Mouse (Mus musculus): ENCODE data around the gene Plgrkt. TPM values are rescaled to one million over a fixed set of nuclear protein-coding genes. Genes with fewer than 3 reads are reported as not detected.

Gene Plgrkt
- polyA plus RNA-seq, 1 experiment from 2014 or later: 237 TPM

DNA sequence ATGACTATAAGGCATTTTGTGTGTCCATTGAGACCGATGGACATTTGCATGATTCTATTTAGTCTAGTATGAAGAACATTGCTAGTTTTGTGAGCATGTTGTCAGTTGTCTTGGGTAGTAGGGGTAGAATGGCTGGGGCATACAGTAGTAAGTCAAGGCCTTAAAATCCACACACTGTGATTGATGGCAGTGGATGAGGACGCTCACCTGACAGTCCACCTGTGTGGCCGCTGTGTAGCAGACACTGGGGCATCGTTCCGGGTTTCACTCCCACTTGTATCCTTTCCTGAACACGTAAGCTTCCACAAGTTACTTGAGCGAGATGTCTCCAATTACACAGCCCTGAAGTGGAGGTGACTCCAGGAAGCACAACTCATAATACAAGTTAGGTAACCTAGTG, 3.6 kb downstream of the Plgrkt start:
- H3K4me3 ChIP-seq (ENCODE audit: low read length): no peak overlapping the region
- no peaks in the 10 kb centered on the region for H3K27me3 ChIP-seq (replicated peaks; ENCODE audit: control insufficient read depth, insufficient read depth, low read length)
- 0 out of 2 replicates have a peak, but pooled peaks cover 4% of the 10 kb centered on the region for H3K36me3 ChIP-seq (ENCODE audit: control insufficient read depth, insufficient read depth, low read length)
- no peak overlapping the region for H3K27ac ChIP-seq (ENCODE audit: low read length)
- no peak for ATAC-seq
- H3K9ac ChIP-seq (ENCODE audit: low read depth, low read length): no peak overlapping the region
- H3K9me3 ChIP-seq (ENCODE audit: control insufficient read depth, low read length): no peaks in the 10 kb centered on the region
- no peak overlapping the region for H3K4me2 ChIP-seq (ENCODE audit: low read depth, low read length)
- 92% methylated on average over 7 of the region's 7 CpGs for WGBS
- peaks cover 12% of the 10 kb centered on the region; the same call in 1 of the 2 replicates for H3K4me1 ChIP-seq (ENCODE audit: control insufficient read depth, insufficient read depth, low read length)

DNA sequence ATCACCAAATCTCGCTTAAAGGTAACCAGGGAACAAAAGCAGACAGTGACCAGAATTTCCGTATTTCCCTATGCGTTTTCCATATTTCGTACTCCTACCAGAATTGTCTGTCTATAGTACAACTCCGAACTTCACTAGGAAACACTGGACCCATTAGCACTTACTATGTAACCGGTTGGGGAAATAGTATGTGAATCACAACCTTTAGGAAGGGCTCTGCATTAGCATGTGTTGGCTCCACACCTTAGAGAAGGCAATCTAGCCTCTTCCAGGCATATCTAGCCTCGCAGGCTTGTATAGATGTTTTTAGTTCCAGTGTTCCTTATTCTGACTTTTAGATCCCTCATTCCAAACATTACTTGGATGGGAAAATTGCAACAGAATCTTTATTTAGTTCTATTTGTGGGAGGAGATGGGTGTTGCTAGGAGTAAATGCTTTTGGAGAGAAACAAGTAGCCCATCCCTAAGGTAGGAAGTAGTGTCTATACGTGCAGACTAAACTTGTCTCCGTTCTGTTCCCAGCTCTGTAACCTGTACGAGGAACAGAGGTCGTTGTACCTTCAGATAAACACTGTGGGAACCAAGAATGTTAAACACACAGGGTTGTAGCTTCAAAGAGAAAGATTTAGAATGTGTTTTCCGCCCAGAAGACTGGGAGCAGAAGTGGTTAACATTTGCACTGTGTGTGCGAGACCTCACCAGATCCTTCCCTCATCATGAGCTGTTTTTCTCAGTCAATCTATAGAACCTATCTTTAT, 4.8 kb downstream of the Plgrkt start:
- peak; percentile 42 for ATAC-seq
- Histone ChIP-seq H3K4me2 (ENCODE audit: low read depth, low read length) (peak overlapping the region; percentile 73), H3K4me3 (ENCODE audit: low read length) (peak overlapping the region; percentile 74), H3K9ac (ENCODE audit: low read depth, low read length) (peak overlapping the region; percentile 85), H3K9me3 (ENCODE audit: control insufficient read depth, low read length) (no peaks in the 10 kb centered on the region), H3K27ac (ENCODE audit: low read length) (peak overlapping the region; percentile 38; the same call in 1 of the 2 replicates), H3K4me1 (ENCODE audit: control insufficient read depth, insufficient read depth, low read length) (peaks cover 12% of the 10 kb centered on the region; the same call in 1 of the 2 replicates), H3K36me3 (ENCODE audit: control insufficient read depth, insufficient read depth, low read length) (0 out of 2 replicates have a peak, but pooled peaks cover 6% of the 10 kb centered on the region), H3K27me3 (replicated peaks; ENCODE audit: control insufficient read depth, insufficient read depth, low read length) (no peaks in the 10 kb centered on the region)
- WGBS: 23% methylated on average over 13 of the region's 13 CpGs

DNA sequence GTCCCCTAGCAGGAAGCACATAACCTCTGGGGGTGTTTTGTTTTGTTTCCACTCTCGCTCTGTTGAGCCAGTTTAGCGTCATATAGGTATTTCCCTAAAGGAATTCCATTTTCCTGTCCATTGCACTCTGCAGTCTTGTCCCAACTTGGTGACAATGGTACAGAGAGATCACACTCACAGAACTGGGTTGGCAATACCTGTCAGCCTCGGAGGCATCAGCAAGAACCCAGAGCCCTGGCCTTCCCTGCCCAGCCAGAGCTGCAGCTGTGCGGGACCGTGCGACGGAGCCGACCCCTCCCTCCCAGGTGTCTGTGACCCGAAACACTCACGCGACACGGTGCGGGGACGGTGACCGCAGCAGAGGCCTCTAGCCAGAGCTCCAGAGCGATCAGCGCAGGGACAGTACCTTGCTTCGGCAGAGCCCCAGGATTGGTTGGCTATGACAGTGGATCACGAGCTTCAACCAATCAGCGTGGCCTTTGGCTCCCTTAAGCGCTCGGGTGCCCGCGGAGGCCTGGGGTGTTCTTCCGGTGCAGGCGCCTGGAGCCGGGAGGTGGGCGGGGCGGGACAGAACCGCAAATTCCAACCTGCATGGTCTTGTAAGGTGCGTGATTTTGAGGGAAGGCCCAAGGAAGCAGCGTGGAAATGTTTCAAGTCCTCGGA, 5.6 kb downstream of the Plgrkt start:
- Histone ChIP-seq H3K4me2 (ENCODE audit: low read depth, low read length) (peak overlapping the region; percentile 73), H3K4me3 (ENCODE audit: low read length) (peak overlapping the region; percentile 74), H3K27me3 (replicated peaks; ENCODE audit: control insufficient read depth, insufficient read depth, low read length) (no peaks in the 10 kb centered on the region), H3K9ac (ENCODE audit: low read depth, low read length) (peak overlapping the region; percentile 85), H3K9me3 (ENCODE audit: control insufficient read depth, low read length) (no peaks in the 10 kb centered on the region), H3K4me1 (ENCODE audit: control insufficient read depth, insufficient read depth, low read length) (peaks cover 10% of the 10 kb centered on the region; the same call in 1 of the 2 replicates), H3K36me3 (ENCODE audit: control insufficient read depth, insufficient read depth, low read length) (0 out of 2 replicates have a peak, but pooled peaks cover 6% of the 10 kb centered on the region), H3K27ac (ENCODE audit: low read length) (peak overlapping the region; percentile 65)
- WGBS: 2% methylated on average over 33 of the region's 33 CpGs
- ATAC-seq: peak; percentile 99

DNA sequence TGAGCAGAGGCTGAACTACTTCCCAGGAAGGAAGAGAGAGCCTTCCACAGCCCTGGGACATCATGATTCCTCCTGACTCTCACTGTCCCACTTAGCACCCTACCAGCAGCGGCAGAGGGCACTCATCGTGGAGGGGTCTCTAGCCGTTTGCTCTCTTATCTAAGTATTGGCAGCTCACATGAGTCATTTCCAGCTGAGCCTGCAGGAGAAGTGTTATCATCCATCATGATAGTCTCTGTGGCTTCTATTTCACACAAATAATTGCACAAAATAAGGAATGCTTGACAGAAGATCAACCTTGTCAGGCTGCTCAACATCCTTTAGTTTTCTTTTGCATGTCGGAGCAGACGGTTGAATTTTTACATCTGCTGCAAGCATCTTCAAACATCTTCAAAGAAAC, 6.9 kb downstream of the Plgrkt start:
- Histone ChIP-seq H3K4me2 (ENCODE audit: low read depth, low read length) (peak overlapping the region; percentile 73), H3K9ac (ENCODE audit: low read depth, low read length) (peak overlapping the region; percentile 24; the same call in 1 of the 2 replicates), H3K4me1 (ENCODE audit: control insufficient read depth, insufficient read depth, low read length) (peaks cover 8% of the 10 kb centered on the region; the same call in 1 of the 2 replicates), H3K27ac (ENCODE audit: low read length) (no peak overlapping the region), H3K27me3 (replicated peaks; ENCODE audit: control insufficient read depth, insufficient read depth, low read length) (no peaks in the 10 kb centered on the region), H3K4me3 (ENCODE audit: low read length) (peak overlapping the region; percentile 74), H3K36me3 (ENCODE audit: control insufficient read depth, insufficient read depth, low read length) (0 out of 2 replicates have a peak, but pooled peaks cover 6% of the 10 kb centered on the region), H3K9me3 (ENCODE audit: control insufficient read depth, low read length) (no peaks in the 10 kb centered on the region)
- no peak for ATAC-seq
- 69% methylated on average over 5 of the region's 5 CpGs for WGBS

DNA sequence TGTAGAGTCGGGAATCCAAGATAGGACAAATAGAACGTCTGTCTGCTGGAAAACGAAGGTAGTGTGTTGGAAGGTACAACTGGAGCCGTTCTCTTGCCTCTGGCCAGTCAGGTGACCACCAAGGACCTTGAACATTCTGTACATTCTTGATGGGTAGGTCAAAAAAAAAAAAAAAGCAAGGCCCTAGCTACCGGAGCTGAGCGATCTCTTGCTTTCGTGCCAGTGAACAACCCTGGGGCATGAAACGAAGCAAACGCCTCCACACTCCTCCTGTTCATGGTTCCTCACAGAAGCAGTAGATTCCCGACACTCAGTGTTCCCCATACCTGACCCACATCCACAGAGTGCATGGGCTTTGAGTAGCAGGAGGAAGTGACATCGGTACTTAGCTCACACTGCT, 10.9 kb downstream of the Plgrkt start:
- Histone ChIP-seq H3K4me2 (ENCODE audit: low read depth, low read length) (no peak overlapping the region), H3K4me1 (ENCODE audit: control insufficient read depth, insufficient read depth, low read length) (peaks cover 8% of the 10 kb centered on the region; the same call in 1 of the 2 replicates), H3K9me3 (ENCODE audit: control insufficient read depth, low read length) (no peaks in the 10 kb centered on the region), H3K27ac (ENCODE audit: low read length) (no peak overlapping the region), H3K36me3 (ENCODE audit: control insufficient read depth, insufficient read depth, low read length) (0 out of 2 replicates have a peak, but pooled peaks cover 6% of the 10 kb centered on the region), H3K9ac (ENCODE audit: low read depth, low read length) (no peak overlapping the region), H3K27me3 (replicated peaks; ENCODE audit: control insufficient read depth, insufficient read depth, low read length) (no peaks in the 10 kb centered on the region), H3K4me3 (ENCODE audit: low read length) (no peak overlapping the region)
- ATAC-seq: no peak
- WGBS: 89% methylated on average over 11 of the region's 11 CpGs

DNA sequence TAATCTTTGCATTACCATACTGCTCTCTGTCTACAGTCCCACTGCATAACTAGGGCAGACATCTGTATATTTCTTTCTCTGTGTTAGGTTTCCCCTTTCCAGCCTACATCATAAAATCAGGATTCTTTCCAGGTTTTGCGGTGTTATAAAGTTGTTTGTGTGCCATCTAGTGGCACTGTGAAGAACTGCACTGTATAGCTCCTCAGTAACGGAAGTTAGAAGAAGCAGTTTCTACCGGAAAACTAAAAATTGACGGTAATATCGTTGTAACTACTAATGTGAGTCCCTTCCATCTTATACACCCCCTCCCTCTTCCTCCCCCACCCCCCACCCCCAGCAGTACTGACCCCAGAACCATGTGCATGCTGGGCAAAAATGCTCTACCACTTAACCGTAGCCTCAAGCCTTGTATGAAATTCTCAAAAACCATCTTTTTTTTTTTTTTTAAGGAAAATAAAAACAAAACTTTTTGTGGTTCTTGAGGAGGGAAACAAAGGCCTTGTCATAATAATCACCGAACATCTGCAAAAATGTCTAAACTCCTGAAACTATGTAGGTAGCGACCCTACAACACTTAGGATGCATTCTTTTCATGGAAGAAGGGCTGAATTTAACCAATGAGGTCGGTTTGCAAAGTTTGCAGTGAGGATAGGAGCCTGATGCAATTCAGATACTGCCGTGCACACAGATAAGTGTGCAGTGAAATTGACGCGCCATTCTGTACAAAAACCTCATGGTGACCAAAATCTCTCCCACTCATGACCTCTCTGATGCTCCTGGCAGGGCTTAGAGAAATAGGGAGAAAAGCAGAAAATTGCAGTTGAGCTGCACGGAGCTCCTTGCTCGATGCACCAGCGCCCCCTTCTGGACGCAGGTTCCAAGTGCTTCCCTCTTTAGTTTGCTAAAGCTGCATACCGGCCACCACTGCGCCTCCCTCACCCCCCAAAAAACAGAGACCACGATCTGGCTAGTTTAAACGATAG, 12.0 kb downstream of the Plgrkt start:
- ATAC-seq: peak; percentile 66
- Histone ChIP-seq H3K36me3 (ENCODE audit: control insufficient read depth, insufficient read depth, low read length) (0 out of 2 replicates have a peak, but pooled peaks cover 6% of the 10 kb centered on the region), H3K9me3 (ENCODE audit: control insufficient read depth, low read length) (no peaks in the 10 kb centered on the region), H3K4me2 (ENCODE audit: low read depth, low read length) (peak overlapping the region; percentile 62), H3K4me3 (ENCODE audit: low read length) (peak overlapping the region; percentile 32), H3K4me1 (ENCODE audit: control insufficient read depth, insufficient read depth, low read length) (0 out of 2 replicates have a peak, but pooled peaks cover 3% of the 10 kb centered on the region), H3K27me3 (replicated peaks; ENCODE audit: control insufficient read depth, insufficient read depth, low read length) (no peaks in the 10 kb centered on the region), H3K9ac (ENCODE audit: low read depth, low read length) (peak overlapping the region; percentile 49; the same call in 1 of the 2 replicates), H3K27ac (ENCODE audit: low read length) (no peak overlapping the region)
- 4% methylated on average over 20 of the region's 20 CpGs for WGBS

DNA sequence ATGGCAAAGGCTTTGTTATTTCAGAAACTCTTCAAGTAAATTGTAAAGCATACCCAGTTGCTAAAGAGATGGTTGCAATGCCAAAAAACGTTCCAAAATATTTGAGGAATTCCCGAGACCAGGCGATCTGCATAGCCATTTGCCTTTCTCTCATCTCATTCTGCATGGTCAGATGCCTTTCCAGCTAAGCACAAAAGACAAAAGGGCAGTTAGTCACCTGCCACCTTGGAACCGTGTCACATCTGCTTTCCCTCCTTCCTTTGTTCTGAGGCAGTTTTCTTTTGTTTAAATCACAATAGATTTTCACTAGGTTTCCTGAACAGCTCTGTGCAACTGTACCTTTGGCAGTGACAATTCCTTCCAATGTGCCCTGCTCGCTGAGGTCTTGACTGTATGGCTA, 16.2 kb downstream of the Plgrkt start:
- Histone ChIP-seq H3K9me3 (ENCODE audit: control insufficient read depth, low read length) (no peaks in the 10 kb centered on the region), H3K9ac (ENCODE audit: low read depth, low read length) (no peak overlapping the region), H3K4me1 (ENCODE audit: control insufficient read depth, insufficient read depth, low read length) (no peaks in the 10 kb centered on the region), H3K4me3 (ENCODE audit: low read length) (no peak overlapping the region), H3K27ac (ENCODE audit: low read length) (no peak overlapping the region), H3K36me3 (ENCODE audit: control insufficient read depth, insufficient read depth, low read length) (peaks cover 3% of the 10 kb centered on the region; the same call in 1 of the 2 replicates), H3K27me3 (replicated peaks; ENCODE audit: control insufficient read depth, insufficient read depth, low read length) (no peaks in the 10 kb centered on the region), H3K4me2 (ENCODE audit: low read depth, low read length) (no peak overlapping the region)
- WGBS: 55% methylated on average over 5 of the region's 5 CpGs
- no peak for ATAC-seq

DNA sequence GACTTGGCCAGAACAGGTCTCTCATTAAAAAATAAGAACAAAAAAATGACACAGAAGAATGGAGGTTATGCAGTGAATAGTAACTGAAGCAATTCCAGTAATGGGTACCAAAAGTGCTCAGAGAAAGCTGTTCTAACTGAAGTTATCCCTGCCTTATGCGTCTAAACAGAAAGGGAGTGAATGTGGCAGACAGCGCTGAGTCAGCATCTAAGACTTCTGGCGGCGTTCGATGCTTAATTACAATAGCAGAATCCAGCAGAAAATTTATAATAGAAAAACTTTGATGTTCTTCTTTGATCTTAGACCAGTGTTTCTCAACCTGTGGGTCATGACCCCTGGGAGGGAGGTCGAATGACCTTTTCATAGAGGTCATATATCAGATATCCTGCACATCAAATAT, 21.6 kb downstream of the Plgrkt start:
- WGBS: 76% methylated on average over 6 of the region's 6 CpGs
- Histone ChIP-seq H3K9me3 (ENCODE audit: control insufficient read depth, low read length) (no peaks in the 10 kb centered on the region), H3K27me3 (replicated peaks; ENCODE audit: control insufficient read depth, insufficient read depth, low read length) (no peaks in the 10 kb centered on the region), H3K27ac (ENCODE audit: low read length) (no peak overlapping the region), H3K4me3 (ENCODE audit: low read length) (no peak overlapping the region), H3K4me1 (ENCODE audit: control insufficient read depth, insufficient read depth, low read length) (no peaks in the 10 kb centered on the region), H3K36me3 (ENCODE audit: control insufficient read depth, insufficient read depth, low read length) (peaks cover 3% of the 10 kb centered on the region; the same call in 1 of the 2 replicates), H3K4me2 (ENCODE audit: low read depth, low read length) (no peak overlapping the region), H3K9ac (ENCODE audit: low read depth, low read length) (no peak overlapping the region)
- no peak for ATAC-seq
